Mouse (Mus musculus): ENCODE measurements around the gene Fbxo2.

Gene Fbxo2

GRCm38 (mm10) chr4:148143721-148144120 is 16.7 kb upstream of the Fbxo2 start:
- no peak for DNase-seq (ENCODE audit: low spot score in 2 of 2)

GRCm38 (mm10) chr4:148147714-148148113 is 12.7 kb upstream of the Fbxo2 start:
- no peak for DNase-seq (ENCODE audit: low spot score in 2 of 2)

- DNase-seq (ENCODE audit: low spot score in 2 of 2) = no peak
Observed at GRCm38 (mm10) chr4:148149540-148149939, 10.9 kb upstream of the Fbxo2 start.

DNA sequence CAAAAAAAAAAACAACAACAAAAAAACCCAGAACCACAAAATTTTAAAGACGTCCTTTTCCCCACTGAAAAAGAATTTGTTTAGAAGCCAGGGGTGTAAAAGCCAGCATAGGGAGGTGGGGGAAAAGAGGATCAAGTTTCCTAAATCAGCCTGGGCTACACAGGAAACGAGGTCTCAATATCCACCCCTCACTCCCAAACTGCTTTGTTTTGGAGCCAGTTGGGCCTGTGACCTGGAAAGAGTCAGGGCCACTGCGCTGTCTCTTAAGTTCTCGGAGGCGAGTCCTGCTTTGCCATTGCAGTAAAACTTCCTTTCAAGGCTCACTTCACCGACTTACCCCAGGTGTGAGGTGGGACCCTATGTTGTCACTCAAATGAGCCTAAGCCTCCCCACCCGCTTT is 10.2 kb upstream of the Fbxo2 start:
- no peak for DNase-seq (ENCODE audit: low spot score in 2 of 2)

DNA sequence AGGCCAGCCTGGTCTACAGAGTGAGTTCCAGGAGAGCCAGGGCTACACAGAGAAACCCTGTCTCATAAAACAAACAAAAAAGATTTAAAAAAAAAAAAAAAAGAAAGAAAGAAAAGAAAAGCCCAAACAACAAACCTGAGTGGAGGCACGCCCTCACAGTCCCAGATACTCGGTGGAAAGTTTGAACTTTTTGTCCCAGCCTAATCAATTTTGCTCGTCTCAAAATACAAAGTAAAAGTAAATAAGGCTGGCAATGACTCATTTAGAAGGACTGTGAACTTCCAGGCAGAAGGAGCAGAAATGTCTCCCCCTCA is 9.5 kb upstream of the Fbxo2 start:
- no peak for DNase-seq (ENCODE audit: low spot score in 2 of 2)

- DNase-seq (ENCODE audit: low spot score in 2 of 2) = peak; percentile 84 to 89
Observed at GRCm38 (mm10) chr4:148151267-148152168, 8.9 kb upstream of the Fbxo2 start, which contains the start of gene Fbxo6. Fbxo6 (minus strand) TSS chr4:148152140.

DNA sequence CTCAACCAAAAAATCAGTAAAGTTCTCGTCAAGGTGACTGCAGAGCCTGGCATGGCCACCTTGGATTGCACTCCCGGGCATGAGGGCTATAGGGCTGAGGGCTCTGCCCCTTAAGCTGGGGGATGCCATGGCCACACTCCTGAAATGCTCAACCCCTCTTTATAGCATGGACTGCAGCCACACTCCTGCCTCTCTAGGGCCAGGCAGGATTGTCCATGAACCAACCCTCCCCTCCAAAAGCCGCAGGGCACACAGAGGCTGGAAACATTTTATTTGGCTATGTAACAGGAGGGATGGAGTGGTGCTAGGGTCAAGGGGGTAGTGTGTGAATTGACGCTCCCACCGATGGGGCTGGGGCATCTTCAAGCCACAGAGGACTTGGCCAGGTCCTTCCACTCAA is 7.9 kb upstream of the Fbxo2 start:
- no peak for DNase-seq (ENCODE audit: low spot score in 2 of 2)

- no peak for DNase-seq (ENCODE audit: low spot score in 2 of 2)
Observed at GRCm38 (mm10) chr4:148154006-148154405, 6.4 kb upstream of the Fbxo2 start.

DNA sequence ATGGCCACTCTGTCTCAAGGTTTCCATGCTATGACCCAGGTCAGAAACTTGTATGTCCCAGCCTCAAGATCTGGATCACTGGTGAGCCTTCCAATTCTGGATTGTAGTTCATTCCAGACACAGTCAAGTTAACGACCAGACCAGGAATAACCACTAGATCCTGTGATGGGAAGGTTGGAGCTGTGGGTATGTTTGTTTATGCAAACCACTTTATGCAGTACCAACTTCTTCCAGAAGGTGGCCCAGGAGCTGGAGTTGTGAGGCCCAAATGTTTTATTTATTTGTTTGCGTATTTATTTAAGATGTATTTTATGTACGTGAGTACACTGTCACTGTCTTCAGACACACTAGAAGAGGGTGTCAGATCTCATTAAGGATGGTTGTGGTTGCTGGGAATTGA is 5.4 kb upstream of the Fbxo2 start:
- peak in 1 of 2 experiments; percentile 55 for DNase-seq (ENCODE audit: low spot score in 2 of 2)

- DNase-seq (ENCODE audit: low spot score in 2 of 2) = peak in 1 of 2 experiments; percentile 25
Observed at GRCm38 (mm10) chr4:148158436-148159348, 1.7 kb upstream of the Fbxo2 start.

DNA sequence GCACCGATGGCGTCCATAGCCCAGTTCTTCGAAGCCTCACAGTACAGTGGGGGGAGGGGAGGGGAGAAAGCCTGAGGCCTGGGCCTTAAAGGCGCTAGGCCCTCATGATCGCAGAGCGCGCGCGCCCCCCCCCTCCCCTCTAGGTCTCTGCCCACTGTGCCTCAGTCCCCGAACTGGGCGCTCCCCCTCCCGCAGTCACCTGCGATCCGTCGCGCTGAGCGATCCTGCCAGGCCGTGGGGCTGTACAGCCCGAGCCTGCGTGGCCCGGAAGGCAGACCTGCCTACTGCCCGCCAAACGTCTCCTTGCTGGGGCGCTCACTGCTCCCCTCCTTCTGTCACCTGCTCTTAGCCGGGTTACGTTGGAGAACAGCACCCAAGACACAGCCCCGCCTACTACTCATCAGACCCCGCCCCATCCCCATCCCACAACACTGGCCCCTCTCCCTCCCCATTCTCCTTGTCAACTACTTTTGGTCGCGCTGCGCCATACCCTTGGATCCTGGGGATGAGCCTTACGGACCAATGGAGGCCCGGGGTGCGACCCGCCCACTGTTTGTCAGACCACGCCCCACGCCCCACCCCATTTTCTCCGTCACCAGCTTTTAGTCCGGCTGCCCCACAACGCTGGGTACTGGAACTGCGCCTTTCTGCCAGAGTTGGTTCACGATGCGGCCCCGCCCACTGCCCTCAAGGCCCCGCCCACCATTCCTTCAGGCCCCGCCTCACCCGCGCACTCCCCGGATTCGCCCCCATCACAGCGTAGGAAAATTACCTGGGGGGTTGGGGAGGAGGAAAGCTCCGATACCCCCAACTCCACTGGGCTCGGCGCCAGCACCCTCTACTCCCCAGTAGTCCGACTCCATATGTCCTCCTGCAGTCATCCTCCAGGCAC is 631 bp upstream of the Fbxo2 start:
- DNase-seq (ENCODE audit: low spot score in 2 of 2) = peak; percentile 86 to 87

DNA sequence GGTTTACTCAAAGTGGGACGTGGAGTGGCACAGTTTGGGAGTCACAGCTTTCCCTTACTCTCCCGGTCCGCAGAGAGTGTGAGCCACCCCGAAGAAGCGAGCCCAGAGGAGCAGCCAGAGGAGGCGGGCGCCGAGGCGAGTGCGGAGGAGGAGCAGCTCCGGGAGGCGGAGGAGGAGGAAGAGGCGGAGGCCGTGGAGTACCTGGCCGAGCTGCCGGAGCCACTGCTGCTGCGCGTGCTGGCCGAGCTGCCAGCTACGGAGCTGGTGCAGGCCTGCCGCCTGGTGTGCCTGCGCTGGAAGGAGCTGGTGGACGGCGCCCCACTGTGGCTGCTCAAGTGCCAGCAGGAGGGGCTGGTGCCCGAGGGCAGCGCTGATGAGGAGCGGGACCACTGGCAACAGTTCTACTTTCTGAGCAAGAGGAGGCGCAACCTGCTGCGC is 3.6 kb downstream of the Fbxo2 start:
- DNase-seq (ENCODE audit: low spot score in 2 of 2) = peak; percentile 66 to 73

- DNase-seq (ENCODE audit: low spot score in 2 of 2) = no peak
Observed at GRCm38 (mm10) chr4:148164461-148164860, 4.0 kb downstream of the Fbxo2 start.

- DNase-seq (ENCODE audit: low spot score in 2 of 2) = no peak
Observed at GRCm38 (mm10) chr4:148165551-148165950, 5.1 kb downstream of the Fbxo2 start.

DNA sequence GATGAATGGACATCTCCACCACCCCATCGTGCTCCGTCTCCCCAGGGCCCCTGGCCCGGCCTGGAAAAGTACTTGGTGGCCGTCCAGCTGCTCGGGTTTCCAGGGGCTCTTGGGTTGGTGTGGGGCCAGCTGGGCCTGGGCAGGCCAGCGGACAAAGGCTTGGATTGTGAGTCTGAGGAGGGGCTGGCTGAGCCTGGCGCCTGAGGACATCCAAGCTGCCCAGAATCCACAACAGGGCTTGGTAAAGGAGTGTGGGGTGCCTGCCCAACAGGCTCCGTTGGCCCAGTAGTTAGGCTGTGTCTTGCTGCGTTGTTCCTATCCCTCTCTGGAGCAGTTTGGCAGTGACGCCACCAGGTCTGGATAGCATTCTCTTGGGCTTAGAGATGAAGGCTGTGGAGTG is 6.0 kb downstream of the Fbxo2 start:
- no peak for DNase-seq (ENCODE audit: low spot score in 2 of 2)

GRCm38 (mm10) chr4:148166986-148167385 is 6.6 kb downstream of the Fbxo2 start:
- peak; percentile 48 to 76 for DNase-seq (ENCODE audit: low spot score in 2 of 2)

DNA sequence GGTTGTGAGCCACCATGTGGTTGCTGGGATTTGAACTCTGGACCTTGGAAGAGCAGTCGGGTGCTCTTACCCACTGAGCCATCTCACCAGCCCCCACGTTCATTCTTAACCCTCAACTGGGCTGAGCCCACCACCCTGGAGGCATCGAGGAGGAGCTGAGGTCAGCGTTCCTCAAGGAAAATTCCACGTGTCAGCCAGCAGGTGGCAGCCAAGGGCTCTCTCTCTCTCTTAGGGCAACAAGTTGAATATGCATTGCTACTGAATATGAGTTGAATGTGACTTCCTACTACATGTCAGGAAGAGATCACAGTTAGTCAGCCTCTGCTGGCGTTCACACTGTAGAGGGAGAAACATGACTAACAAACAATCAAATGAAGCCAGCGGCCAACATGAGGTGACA is 7.9 kb downstream of the Fbxo2 start:
- peak; percentile 28 to 72 for DNase-seq (ENCODE audit: low spot score in 2 of 2)

DNA sequence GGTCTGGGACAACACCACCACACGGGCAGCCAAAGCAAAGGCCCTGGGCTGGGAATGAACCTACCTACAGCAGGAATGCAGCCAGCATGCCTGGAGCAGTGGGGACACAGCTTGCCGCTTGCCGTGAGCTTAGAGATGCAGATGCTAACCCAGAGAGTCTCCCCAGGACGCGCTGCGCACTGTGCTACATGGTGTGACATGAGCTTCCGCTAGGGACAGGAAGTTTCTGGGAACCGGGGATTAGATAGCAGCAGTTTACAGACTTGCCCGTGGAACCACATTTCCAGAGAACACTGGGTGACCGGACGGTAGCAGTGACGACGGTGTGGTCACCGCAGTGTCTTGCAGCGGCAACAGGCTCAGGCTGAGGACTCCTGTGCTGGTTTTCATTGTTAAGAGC is 9.2 kb downstream of the Fbxo2 start:
- DNase-seq (ENCODE audit: low spot score in 2 of 2) = no peak

DNA sequence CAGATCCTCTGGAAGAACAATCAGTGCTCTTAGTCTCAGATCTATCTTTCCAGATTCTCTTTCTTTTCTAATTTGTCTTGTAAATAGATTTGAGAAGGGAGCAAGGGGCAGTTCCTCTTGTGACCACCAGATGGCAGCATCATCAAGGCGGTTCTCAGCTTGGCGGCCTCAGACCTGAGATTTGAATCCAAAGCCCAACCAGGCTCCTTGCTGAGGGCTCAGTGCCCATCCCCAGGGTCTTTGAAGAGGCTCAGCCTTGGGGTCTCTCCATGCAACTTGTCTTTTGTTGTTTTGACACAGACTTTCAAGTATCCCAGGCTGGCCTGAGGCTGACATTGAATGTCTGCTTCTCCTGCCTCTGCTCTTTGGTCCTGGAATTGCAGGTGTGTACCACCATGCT is 10.4 kb downstream of the Fbxo2 start:
- DNase-seq (ENCODE audit: low spot score in 2 of 2) = peak in 1 of 2 experiments; percentile 61

GRCm38 (mm10) chr4:148171261-148171660 is 10.8 kb downstream of the Fbxo2 start:
- no peak for DNase-seq (ENCODE audit: low spot score in 2 of 2)

DNA sequence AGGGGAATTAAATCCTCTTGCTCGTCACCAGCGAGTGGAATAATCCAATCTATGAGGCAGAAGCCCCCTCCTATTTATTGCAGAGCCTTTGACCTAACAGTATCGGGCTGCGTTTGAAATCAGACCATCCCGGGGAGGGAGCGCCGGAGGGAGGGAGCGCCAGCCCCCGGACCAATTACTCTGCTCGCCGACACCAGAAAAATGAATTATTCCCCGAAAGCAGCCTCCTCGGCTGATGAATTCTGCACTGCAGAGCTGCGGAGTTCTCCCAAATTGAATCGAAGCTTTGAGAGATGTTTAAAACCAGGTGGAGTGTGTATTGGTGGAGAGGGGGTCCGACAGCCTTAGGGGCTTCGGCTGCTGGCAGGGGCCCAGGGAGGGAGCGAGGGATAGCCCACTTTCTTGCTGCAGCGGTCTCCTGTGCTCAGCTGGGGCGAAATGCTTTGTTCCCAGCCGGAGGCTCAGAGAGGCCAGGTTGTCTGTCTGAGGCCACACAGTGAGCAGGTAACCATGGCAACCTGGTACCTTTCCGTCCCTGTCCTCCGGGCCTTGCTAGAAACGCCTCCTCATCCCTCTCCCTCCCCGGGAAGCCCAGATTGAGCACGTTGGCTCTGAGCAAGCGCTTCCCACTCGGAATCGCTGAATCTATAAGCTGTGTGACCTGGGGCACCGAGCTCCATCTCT is 13.5 kb downstream of the Fbxo2 start:
- DNase-seq (ENCODE audit: low spot score in 2 of 2) = no peak
